Mouse (Mus musculus): Measurements from ENCODE around the gene D17H6S53E.

DNA sequence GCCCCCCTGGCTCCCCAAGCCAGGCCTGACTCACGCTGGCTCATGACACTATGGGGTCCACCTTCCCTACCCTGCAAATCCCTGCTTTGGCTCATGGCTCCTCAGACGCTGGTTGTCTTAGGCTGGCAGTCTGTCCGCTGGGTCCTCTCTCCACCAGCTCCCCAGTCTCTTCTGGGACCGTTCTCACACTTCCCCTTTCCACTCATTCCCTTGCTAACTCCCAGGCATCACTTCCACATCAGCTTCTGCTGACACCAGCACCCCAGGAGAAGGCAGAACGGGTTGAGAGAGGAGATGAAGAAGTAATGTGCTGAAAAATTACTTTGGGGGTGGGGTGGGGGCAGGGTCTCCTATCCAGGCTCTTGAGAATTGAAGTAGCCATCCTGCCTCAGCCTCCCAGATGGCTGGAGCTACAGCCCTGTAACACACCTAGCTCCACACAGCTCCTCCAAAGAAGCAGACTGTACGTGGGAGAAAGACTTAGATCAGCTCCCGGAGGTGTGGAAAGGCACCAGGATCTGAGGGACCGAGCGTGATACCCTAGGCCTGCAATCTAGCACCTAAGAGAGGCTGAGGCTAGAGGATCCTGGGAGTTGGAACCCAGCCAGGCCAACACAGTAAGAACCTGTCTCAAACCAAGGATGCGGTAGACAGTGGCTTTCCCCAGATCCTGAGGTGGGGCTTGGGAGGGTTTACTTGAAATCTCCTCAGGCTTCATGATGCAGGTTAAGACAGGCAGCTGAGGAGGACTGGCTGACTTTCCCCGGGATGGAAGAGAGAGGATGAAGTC is 46.5 kb downstream of the D17H6S53E start:
- TF ChIP-seq CTCF (IDR thresholded peaks at IDR 0.05; ENCODE audit: low read depth) (no peak), EP300 (IDR thresholded peaks at IDR 0.05; ENCODE audit: low read depth) (no peak)

Measured in liver, postnatal 0 days (tissue).